Mouse (Mus musculus): Measurements from ENCODE around the gene Ogg1.

Gene Ogg1

DNA sequence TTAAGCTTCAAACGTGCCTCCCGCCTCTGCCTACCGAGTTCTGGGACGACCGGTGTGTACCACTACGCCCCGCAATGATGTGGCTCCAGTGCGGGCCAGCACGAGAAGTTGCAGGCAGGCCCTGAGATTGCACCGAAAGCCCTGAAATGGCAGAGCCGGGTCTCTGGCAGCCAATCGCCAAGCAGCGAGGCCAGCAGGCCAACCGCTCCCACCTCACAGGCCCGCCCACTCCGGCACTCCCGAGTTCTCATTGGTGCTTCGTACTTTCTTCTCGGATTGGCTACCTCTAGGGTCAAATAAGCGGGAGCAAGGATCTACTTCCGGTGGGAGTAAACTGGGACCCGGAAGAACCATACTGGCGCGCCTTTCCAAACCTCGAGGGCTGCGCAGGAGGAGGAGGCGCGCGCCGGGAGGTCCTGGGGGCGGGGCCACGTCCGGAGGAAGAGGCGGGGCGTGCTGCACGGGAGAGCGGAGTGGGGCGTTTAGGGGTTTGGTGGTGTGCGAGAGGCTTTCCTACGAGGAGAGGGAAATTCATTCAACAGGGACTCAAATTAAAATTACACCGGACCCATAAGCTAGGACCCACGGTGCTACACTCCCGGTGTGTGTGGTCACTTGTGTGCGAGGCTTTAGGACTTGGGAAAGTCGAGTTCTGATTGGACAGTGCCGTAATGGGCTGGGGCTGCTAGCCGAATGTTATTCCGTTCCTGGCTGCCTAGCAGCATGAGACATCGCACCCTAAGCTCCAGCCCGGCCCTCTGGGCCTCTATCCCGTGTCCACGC, at the start of gene Ogg1:
Ogg1 (plus strand) TSS at position 440 of the 783 bp plus-strand sequence.
- DNase-seq (ENCODE audit: low read depth): peak; percentile 98

DNA sequence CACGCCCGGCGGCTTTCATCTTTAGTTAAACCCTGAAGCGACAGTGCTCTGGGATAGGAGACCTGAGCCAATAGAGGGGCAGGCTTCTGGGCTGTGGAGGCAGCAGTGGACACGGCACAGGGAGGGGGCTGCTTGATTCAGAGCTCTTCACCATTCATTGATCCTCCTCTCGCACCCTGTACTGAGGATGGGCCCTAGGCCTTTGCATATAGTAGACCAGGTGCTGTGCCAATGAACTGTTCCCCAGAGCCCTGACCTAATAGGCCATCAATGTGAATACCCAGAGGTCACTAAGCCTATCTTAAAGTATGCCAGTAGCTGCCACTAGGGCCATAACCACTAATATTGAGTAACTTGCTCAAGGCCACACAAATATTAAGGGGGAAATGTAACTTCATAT, 45.1 kb upstream of the Ogg1 start:
- DNase-seq (ENCODE audit: low read depth): no peak

DNA sequence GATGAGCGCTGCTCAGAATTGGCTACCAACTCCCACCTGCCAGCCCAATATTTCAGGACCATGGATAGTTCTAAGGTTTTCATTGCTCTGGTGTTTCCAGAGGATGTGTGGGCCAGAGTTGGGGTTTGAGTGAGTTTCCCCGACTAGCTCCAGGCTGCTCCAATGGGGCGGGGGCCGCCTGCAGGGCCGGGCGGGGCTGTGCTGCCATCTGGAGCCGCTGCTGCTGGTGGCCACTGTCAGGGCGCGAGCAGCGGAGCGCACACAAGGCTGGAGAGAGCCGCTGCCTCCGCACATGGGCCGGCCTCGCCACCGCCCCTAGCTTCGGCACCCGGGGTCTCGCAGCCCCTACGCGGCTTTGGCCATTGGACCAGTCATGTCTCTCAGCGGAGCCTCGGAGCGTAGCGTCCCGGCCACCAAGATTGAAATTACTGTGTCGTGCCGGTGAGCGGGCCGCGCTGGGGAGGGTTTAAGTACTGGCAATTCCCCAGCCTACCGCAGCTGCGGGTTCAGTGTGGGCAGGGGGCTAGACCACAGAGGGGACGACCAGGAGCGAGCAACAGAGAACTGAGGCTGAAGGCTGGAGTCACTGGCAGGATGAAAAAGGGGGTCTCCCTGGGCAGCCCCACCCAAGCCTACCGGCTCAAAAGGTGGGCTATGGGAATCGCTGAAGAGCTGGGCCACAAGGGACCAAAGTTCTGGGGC, 44.5 kb upstream of the Ogg1 start, which contains the start of gene Cpne9:
Cpne9 (plus strand) TSS at position 207 of the 702 bp plus-strand sequence.
- peak; percentile 45 for DNase-seq (ENCODE audit: low read depth)

DNA sequence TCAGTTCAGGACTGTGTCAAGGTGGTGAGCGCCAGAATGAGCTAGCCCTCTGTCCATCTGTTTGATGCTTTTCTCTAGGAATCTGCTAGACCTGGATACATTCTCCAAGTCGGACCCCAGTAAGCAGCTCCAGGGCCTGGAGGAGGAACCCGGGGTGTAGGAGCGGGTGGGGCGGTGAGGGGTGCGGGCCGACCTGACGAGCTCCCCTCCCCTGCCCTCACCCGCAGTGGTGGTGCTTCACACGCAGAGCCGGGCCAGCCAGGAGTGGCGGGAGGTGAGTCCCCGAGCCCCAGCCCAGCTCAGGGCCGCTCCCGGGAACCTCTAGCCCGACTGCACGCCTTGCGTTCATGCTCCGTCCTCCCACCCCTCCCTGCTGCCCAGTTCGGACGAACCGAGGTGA, 43.8 kb upstream of the Ogg1 start:
- no peak for DNase-seq (ENCODE audit: low read depth)

DNA sequence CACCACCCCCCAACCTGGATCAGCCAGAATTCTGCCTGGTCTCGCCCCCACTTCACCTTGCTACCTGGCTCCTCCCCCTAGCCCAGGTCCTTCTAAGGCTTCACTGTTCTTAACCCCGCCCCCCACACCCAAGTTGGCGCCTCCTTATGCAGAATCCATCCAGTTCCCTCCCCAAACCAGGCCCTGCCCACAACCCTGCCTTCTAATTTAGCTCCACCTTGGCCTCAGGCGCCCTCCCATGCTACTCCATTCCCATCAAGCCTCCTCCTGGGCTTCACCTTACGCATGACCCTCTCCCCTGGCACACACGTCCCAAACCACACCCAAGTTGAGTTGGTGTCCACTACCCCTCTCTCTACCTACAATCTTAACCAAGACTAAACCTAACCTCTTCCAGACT, 43.3 kb upstream of the Ogg1 start:
- peak; percentile 23 for DNase-seq (ENCODE audit: low read depth)

DNA sequence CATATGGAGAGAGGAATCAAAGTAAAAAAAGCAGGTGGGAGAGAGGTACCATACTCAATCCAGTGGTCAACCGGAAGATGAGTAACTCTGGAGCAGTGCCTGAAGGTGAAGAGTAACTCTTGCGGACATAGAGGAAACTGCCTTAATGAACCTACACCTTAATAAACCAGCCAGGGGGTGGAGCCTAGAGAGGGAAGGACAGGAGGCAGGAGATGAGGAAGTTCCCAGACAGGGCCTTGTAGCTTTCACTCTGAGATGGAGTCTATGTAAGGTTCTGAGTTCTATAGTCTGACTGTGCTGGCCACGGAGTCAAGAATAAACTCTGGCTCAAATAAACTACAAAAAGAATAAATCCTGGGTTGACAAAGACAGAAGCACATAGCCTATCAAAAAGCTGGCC, 41.8 kb upstream of the Ogg1 start:
- DNase-seq (ENCODE audit: low read depth): no peak

DNA sequence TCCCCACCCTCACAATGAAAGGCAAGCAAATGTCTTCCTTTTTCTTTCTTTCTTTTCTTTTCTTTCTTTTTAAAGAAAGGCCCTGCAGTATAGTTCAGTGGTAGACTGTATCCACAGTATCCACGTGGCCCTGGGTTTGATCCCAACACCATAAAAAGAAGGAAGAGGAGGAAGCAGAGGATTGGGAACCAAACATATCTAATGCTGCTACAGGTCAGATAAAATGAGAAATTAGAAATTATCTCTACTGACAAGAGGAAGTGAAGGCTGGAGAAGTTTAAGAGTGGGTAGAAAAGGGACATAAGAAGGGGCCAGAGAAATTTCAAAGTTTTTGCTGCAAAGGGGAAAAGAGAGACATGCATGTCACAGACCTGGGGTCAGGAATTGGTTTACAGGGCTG, 40.5 kb upstream of the Ogg1 start:
- no peak for DNase-seq (ENCODE audit: low read depth)

DNA sequence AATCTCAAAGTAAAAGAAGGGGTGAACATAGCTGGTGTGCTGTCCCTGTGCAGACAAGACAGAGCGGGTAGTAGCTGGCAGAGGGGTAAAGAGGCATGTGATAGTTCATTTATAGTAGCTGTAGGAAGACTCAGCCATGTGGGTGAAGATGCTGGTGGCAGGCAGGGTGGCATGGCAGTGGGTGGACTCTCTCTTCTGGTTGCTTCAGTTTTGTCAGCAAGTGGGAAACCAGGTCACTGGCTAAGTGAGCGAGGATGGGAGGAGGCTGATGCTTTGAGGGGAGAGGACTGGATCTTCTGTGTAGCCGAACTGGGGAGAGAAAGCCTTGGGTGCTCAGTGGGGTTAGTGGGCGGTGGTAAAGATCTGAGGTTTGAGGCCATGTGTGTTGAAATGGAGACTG, 39.5 kb upstream of the Ogg1 start:
- no peak for DNase-seq (ENCODE audit: low read depth)

DNA sequence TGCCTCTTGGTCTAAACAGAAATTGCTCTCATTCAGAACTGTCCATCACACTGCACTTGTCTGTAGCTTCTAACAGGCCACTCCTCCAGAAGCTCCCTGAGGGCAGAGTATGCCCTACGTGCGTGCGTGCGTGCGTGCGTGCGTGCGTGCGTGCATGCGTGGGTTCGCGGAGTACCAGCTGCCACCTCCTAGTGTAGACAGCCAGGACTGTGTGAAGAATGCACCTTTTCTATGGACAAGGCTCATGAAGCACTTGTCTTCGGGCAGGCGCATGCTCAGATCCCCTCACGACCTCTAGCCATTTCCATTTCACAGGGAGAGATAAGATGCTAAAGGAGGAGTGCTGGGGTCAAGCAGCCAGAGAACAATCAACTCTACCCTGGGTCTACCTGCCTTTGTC, 37.4 kb upstream of the Ogg1 start:
- DNase-seq (ENCODE audit: low read depth): no peak

DNA sequence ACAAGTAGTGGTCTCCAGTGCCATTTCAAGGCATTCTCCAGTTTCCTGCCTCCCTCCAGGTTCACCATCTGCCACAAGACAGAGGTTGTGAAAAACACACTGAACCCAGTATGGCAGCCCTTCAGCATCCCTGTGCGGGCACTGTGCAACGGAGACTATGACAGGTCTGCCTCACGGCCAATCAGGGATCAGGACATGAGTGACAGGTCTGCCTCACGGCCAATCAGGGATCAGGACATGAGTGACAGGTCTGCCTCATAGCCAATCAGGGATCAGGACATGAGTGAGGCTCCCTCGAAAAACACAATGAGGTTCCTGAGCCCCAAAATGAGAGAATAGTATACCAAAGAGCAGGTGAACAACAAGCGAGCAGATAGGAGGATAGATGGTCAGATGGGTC, 36.4 kb upstream of the Ogg1 start:
- no peak for DNase-seq (ENCODE audit: low read depth)

DNA sequence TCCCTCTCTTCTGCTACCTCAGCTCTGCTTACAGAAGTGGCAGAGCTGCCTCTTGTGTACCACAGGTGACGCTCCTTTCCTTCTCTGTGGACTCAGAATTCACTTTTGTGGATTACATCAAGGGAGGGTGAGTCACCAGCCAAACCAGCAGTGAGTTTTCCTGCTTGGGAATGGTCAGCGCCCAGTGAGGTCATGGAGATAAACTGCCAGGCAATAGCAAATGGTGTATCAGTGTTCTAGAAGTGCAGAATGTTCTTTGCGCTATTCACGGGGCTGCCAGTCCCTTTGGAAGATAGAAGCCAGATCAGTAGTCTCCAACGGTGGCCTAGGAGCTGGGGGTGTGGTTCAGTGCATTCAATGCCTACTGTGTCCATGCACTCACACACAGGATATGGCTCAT, 33.8 kb upstream of the Ogg1 start:
- no peak for DNase-seq (ENCODE audit: low read depth)

DNA sequence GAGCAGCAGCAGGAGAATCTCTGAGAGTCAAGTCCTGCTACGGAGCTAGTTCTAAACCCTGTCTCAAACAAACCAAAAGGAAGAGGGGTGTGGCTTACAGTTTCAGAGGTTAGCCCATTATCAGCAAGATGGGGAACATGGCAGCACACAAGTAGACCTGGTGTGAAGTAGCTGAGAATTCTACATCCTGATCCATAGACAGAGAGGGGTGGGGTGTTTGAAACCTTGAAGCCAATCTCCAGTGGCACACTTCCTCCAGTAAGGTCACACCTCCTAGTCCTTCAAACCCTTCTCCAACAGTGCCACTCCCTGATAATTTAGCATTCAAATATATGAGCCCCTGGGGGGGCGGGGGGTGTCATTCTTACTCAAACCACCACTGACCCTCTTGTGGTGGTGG, 30.7 kb upstream of the Ogg1 start:
- no peak for DNase-seq (ENCODE audit: low read depth)

DNA sequence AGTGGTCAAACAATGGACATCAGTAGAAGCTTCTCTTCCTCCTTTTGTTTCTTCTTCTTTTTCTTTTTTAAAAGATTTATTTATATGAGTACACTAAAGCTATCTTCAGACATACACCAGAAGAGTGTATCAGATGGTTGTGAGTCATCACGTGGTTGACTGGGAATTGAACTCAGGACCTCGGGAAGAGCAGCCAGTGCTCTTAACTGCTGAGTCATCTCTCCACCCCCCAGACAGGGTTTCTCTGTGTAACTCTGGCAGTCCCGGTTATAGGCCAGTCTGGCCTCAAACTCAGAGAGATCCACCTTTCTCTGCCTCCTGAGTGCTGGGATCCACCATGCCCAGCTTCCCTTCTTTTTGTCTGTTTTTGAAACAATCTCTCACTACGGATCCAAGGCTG, 30.1 kb upstream of the Ogg1 start:
- no peak for DNase-seq (ENCODE audit: low read depth)

DNA sequence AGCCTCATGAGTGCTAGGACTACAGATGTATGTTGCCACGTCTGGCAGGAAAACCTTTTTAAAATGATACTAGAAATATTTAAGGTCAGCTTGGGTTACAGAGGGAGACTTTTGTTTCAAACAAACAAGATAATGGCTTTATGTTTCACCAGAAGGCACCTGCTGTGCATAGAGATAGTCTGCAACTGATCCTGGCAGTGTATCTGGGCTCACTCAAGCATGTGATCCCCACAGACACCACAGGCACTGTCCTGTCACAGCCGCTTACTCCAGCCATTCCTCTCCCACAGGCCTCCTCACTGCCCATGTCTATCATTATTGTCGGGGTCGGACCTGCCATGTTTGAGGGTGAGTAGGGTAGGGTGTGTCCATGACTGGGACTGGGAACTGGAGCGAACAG, 25.4 kb upstream of the Ogg1 start:
- no peak for DNase-seq (ENCODE audit: low read depth)

DNA sequence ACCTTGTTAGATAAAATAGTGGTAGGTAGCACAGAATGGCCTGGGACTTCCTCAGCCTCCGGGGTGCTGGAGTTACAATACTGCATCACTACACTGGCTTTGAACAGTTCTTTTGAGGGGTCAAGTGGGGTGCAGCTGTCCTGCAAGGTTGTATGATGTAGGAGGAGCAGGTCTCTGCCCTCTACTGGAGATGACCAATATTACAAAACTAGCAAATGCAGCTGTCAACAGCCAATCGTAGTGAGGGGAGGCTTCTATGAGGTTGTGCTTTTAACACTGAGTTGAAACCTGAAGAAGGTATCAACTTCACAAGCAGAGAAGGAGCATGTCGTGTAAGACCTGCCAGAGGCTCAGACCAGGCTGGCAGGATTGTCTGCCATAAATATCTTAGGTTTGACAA, 24.5 kb upstream of the Ogg1 start:
- DNase-seq (ENCODE audit: low read depth): peak; percentile 78

DNA sequence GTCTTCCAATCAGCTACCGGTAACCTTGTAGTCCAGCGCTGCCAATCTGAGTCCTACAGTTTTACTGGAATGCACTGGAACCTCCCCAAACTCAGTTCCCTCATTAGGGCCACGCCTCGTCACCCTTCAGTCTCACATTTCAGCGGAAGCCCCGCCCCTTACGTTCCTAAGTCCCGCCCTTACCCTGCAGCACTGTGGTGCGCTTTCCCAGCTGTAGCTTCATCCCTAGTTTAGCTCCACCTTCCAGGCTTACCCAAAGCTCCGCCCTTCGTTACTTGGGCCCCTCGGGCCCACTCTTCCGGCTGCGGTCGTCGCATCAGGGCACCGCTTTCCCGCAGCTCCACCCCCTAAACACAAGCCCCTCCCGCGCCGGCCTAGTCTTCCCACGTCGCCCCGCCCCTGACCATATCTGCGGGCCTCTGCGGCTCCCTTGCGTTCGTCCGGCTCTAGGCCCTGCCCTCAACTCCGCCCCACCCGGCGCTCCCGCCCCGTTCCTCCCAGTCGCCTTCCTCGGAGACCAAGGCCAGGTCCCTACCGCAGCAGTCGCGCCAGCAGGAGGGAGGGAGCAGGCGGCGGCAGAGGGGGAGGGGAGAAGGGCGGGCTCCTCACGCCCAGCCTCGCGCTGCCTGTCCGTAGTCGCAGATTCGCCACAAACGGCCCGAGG, 20.3 kb upstream of the Ogg1 start:
- peak; percentile 100 for DNase-seq (ENCODE audit: low read depth)

DNA sequence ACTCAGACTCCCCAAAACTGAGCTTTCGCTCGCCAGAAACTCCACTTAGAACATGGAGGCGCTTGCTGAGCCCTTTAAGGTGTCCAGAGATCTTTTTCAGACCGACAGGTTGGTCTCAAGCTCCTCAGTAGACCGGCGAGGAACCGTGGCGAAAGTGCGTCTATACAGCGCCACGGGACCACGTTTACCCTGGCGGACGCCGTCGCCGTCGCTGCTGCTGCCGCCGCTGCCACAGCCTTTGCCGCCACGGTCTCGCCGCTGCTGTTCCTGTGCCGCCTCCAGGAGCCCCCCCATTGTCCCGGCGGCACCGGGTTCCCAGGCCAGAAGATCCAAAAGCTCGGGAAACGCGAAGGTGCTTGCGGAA, 19.8 kb upstream of the Ogg1 start, which contains the start of gene Brpf1:
Brpf1 (plus strand) TSS at position 152 of the 364 bp plus-strand sequence.
- DNase-seq (ENCODE audit: low read depth): no peak

DNA sequence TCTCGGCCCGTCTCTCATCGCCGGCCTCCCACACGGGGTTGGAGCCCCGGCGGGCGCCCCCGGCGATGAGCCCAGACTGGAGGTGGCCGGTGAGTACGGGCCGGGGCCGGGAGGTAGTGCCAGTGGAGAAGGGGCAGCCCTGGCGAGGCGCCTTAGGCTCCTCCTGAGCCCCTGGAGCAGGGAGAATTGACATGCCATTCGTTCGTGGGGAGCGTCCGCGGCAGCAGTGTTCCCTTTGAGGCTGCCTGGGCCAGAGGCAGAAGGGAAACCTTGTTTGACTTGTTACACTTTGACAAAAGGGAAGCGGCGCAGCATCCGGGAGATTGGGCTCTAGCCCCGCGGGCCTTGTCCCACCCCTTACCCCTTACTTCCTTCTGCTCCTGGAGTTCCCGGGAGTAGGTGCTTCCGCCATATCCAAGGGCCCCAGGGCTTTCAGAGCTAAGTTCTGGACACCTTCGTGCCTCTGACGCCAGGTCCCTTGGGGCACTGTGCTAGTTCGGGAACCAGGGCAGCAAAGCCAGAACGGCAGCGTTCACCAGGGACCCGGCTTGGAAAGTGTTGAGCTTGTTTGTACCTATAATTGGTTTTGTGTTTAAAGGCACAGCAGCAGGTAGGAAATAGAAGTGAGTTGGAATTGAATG, 19.2 kb upstream of the Ogg1 start:
- DNase-seq (ENCODE audit: low read depth): peak; percentile 72

DNA sequence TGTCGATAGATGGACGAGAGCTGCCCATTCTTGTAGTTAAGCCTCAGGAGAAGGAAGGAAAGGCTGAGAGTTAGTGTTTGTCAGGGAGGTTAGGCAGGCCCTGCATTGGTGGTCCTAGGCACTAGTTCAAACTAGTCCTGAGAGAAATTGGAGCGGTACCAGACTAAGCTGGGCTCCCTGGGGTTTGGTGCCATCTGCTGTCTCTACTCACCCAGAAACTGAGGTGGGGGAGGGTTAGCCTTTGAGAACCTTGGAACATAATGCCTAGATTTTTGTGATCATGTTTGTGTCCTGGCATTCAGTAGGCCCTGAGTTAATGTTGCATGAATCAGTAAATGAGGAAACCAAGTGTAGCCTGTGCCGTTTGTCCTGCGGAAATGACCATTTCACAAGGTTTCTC, 18.6 kb upstream of the Ogg1 start:
- peak; percentile 66 for DNase-seq (ENCODE audit: low read depth)

DNA sequence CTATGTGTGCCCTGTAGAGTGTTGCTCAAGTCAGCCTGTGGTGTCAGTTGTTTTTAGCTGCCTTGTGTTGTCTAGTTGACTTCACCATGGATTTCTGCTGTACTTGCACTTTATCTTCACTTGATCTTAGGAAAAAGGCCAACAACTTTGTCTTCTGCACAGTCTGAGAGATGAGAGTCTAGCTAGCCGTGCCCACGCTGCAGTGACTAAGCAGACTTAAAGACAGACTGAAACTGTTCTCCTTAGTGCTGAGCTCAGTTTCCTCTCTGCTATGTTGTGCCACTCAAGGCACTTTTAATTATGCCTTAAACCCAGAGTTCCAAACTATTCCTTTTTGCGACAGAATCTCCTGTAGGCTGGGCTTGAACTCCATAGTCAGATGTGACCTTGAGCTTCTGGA, 10.8 kb upstream of the Ogg1 start:
- no peak for DNase-seq (ENCODE audit: low read depth)

DNA sequence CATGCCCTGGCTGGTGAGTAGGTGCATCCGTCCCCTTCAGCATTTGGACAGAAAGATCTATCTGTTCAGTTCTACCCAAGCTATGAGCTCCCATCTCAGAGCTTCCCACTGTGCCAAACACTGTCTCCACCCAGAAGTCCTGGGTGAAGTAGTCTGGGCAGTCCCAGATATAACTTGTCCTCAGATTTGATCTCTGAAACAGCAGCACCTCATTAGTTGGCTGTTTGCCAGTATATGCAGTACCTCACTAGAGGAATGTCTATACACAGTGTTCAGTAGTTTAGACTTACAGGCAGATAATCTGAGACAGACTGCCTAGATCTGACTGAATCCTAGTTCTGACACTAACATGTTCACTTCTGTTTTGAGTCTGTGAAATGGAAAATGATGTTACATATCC, 2.6 kb downstream of the Ogg1 start:
- DNase-seq (ENCODE audit: low read depth): no peak

DNA sequence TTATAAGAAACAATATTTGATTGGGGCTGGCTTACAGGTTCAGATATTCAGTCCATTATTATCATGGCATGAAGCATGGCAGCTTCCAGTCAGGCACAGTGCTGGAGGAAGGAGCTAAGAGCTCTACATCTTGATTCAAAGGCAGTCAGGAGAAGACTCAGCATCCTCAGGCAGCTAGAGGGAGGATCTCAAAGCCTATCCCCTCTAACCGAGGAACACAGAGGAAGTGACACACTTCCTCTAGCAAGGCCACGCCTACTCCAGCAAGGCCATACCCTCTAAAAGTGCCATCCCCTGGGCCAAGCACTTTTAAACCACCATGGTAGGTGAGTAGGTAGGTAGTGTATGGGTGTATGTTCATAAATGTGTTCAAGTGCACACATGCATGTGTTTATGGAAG, 3.8 kb downstream of the Ogg1 start:
- peak; percentile 81 for DNase-seq (ENCODE audit: low read depth)

DNA sequence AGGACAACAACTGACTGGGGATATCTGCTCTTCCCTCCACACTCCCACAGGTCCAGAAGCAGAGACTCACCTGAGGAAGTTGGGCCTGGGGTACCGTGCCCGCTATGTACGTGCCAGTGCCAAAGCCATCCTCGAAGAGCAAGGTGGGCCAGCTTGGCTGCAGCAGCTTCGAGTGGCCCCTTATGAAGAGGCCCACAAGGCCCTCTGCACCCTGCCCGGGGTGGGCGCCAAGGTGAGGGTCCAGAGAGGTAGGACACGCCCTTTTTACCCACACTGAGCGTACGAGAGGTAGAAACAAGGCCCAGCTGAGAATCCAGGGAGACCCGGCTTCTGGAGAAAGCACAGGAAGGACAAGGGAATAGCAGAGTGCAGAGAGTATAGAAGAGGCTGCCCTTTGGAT, 4.9 kb downstream of the Ogg1 start:
- DNase-seq (ENCODE audit: low read depth): no peak

Data from induced T-regulatory cell, adult 2 months (primary cell).